Mouse (Mus musculus) ES-Bruce4 (cell line): Measurements from ENCODE around the gene Slc18a2.

Experiments used
- CTCF ChIP-seq: IDR thresholded peaks from one replicate; pipeline ENCODE4 v1.8.1; 2011; ENCODE audit warnings: low read depth, low read length
- EP300 ChIP-seq: IDR thresholded peaks from 2 replicates; pipeline ENCODE4 v1.6.1; 2011; ENCODE audit warnings: low read depth, low read length; ENCODE audit not compliant: insufficient read depth
- POLR2A ChIP-seq: IDR thresholded peaks from one replicate; pipeline ENCODE4 v1.8.1; 2011; ENCODE audit warnings: low read length; ENCODE audit not compliant: insufficient read depth

DNA sequence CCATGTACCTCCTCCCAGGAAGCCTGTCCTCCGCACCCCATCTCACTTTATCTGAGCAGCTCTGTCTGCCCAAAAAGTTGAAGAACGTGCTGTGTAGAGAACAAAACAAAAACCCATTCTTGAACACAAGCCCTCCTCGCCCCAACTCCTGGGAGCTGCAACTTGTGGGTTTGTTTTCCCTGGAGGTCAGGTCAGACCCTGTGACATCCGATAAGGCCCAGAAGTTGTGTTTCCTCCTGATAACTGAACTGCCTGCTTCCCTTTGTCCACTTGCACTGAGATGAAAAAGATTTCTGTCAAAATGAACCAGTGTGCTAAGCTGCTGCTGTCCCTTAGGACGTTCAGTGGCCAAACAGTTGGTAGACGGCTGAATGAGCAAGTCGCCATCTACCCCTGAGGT lies 908 bp downstream of the Slc18a2 start:
- TF ChIP-seq POLR2A (no peak), CTCF (no peak), EP300 (no peak)
